Mouse (Mus musculus): Measurements from ENCODE around the gene Zbtb49. TPM values are rescaled to one million over a fixed set of nuclear protein-coding genes. Genes with fewer than 3 reads are reported as not detected.

Zbtb49 gene
- 2.7 and 2.9 TPM in 2 replicates for polyA plus RNA-seq (2015; fragmentation: Nextera tagmentation; extraction: Ambion mirVana)

DNA sequence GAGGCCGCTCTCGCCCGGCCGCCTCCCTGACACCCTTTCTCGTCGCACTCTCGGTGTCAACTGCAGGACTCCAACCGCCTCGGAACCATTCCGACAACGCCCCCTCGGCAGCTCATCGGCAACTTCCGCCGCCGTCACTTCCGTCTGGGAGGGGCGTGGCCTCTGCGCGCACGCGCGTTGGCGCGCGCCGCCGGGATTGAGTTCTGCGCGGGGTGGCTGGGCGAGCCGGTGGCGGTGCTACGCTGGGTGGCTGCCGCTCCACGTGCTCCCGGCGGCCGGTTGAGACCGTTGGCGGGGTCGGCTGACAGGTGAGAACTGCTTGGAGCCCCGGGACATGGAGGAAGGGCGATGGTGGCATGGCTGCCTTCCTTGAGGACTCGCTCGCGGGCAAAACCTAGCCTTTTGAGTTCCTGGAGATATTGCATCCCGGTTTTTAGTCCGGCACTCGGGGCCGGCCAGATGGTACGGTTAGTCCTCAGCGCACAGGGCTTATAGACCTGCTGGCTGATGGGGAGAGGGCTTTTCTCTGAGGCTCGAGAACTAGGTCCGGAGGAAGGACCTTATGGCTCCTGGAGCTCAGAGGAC, at the start of gene Zbtb49, which contains the start of gene Lyar:
Gene Zbtb49, minus strand, starts transcription at position 130 of the 585 bp plus-strand sequence.
Gene Lyar, plus strand, starts transcription at position 143 of the 585 bp plus-strand sequence.
- Histone ChIP-seq H3K36me3 (replicated peaks) (peaks cover 17% of the 10 kb centered on the region), H3K4me2 (peak within 1 kb of the TSS; percentile 94), H3K9me3 (replicated peaks) (no peaks in the 10 kb centered on the region), H3K27me3 (no peaks in the 10 kb centered on the region), H3K4me3 (replicated peaks) (peak within 1 kb of the TSS; percentile 92), H3K9ac (peak within 1 kb of the TSS; percentile 82), H3K27ac (replicated peaks) (peak within 1 kb of the TSS; percentile 75), H3K4me1 (replicated peaks) (peaks cover 31% of the 10 kb centered on the region)
- ATAC-seq (ENCODE audit: insufficient read depth): peak; percentile 91
- WGBS (ENCODE audit: insufficient replicate concordance): under 1% methylated on average over 55 of the region's 55 CpGs

DNA sequence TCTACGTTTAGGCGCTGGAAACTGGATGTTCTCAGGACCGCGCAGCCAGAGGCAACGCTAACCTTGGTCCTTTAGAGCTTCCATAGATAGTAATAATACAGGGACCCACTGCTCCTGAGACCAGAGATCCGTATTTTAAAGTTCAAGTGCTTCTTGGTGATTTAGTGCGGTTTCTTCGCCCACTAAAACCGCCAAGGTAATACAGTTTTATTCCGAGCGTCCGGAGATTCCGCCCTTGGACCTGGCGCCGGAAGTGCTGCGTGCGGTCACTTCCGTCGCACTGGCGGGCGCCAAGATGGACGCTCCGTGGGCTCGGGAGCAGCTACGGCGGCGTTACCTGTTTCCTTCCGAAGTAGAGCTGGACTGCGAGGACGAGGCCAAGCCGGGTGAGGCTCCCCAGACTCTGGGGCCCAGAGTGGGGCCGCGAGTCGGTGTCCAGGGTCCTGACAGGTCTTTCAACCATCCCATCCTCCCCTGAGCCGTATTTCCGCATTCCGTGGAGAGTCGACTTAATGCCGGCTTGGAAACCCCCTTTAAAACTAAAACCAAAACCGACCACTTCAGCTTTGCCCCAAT, 39.9 kb upstream of the Zbtb49 start, which contains the start of gene Tmem128:
Gene Tmem128, plus strand, starts transcription at position 79 of the 576 bp plus-strand sequence.
- Histone ChIP-seq H3K4me2 (peak within 1 kb of the TSS; percentile 77), H3K4me1 (replicated peaks) (peaks cover 12% of the 10 kb centered on the region), H3K27me3 (no peaks in the 10 kb centered on the region), H3K9ac (peak within 1 kb of the TSS; percentile 70), H3K27ac (replicated peaks) (peak within 1 kb of the TSS; percentile 77), H3K4me3 (replicated peaks) (peak within 1 kb of the TSS; percentile 73), H3K9me3 (replicated peaks) (no peaks in the 10 kb centered on the region), H3K36me3 (replicated peaks) (peaks cover 30% of the 10 kb centered on the region)
- under 1% methylated on average over 40 of the region's 40 CpGs for WGBS (ENCODE audit: insufficient replicate concordance)
- peak; percentile 65 for ATAC-seq (ENCODE audit: insufficient read depth)

DNA sequence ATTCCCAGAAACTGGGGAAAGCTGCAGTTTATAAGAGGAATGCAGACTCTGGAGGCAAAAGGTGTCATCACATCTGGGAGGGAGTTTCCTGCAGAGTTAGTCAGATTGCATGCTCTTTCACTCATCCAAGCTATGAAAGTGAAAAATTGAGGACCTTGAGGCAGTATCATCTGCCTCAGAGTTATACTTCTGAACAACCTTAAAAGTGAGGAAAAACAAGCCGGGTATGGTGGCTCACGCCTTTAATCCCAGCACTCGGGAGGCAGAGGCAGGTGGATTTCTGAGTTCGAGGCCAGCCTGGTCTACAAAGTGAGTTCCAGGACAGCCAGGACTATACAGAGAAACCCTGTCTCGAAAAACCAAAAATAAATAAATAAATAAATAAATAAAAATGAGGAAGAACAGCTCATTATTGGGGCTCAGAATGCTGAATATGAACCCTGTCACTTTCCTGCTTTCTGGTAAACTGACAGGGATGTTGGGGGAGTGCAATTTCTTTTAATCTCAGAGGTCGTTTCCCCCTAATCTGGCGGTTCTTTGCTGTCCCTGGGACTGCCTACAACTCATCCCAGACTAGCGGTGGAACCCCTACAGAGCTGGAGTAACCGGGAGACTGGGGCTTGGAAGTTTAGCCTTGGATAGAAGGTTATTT, 39.3 kb upstream of the Zbtb49 start:
- Histone ChIP-seq H3K4me3 (replicated peaks) (peak overlapping the region; percentile 73), H3K4me1 (replicated peaks) (peaks cover 12% of the 10 kb centered on the region), H3K9ac (peak overlapping the region; percentile 70), H3K27me3 (no peaks in the 10 kb centered on the region), H3K27ac (replicated peaks) (peak overlapping the region; percentile 77), H3K9me3 (replicated peaks) (no peaks in the 10 kb centered on the region), H3K4me2 (peak overlapping the region; percentile 77), H3K36me3 (replicated peaks) (peaks cover 24% of the 10 kb centered on the region)
- WGBS (ENCODE audit: insufficient replicate concordance): 32% methylated on average over 9 of the region's 9 CpGs
- no peak for ATAC-seq (ENCODE audit: insufficient read depth)

DNA sequence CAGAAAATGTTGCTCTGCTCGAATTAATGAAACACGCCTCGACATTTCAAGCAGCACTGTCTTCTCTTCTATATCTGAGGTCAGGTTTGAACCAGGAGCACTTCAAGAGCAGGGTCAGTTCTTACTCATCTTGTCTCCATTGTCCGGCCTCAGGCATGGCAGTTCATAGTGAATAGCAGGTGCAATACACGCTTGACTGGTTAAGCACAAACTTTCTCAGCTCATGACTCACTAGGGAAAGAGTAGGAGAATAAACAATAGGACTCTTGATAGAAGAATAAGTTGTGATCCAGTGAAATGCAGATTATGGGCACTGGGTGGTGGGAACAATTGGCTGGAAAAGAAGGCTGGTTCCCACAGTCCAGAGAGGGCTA, 38.5 kb upstream of the Zbtb49 start:
- Histone ChIP-seq H3K9me3 (replicated peaks) (no peaks in the 10 kb centered on the region), H3K9ac (no peak overlapping the region), H3K4me2 (no peak overlapping the region), H3K4me1 (replicated peaks) (peaks cover 12% of the 10 kb centered on the region), H3K36me3 (replicated peaks) (peaks cover 16% of the 10 kb centered on the region), H3K27me3 (no peaks in the 10 kb centered on the region), H3K4me3 (replicated peaks) (no peak overlapping the region), H3K27ac (replicated peaks) (no peak overlapping the region)
- 79% methylated on average over 5 of the region's 5 CpGs for WGBS (ENCODE audit: insufficient replicate concordance)
- no peak for ATAC-seq (ENCODE audit: insufficient read depth)

DNA sequence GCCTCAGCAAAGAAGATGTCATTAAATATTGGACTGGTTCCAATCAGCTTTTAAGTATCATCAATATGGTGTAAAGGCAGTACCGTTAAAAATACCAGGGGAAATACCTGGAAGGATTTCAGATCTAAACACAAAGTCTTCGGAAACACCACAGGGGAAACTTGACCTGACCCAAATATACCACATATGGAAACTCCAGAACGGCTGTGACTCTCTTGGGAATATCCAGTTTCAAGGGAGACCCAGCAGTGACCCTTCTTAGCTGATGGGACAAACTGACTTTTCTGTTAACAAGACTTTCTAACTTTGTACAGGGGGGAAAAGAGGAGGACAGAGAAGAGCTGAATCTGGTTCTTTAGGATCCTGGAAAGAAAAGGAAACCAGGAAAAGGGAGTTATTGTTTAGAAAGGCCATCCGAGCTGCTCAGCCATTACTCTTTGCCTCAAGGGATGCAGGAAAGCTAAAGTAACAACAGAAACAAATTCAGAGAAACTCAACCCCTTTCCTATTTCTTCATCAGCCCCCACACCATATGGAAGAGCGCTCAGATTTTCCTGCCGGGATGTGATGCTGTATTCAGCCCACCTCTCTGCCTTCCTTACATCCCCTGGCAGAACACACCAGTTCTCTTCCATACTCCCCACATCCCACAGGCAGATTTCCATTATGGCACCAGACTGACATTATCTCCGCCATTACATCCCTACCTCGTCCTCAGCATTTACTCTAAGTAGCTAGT, 37.9 kb upstream of the Zbtb49 start:
- WGBS (ENCODE audit: insufficient replicate concordance): 78% methylated on average over 8 of the region's 8 CpGs
- Histone ChIP-seq H3K27me3 (no peaks in the 10 kb centered on the region), H3K36me3 (replicated peaks) (peaks cover 10% of the 10 kb centered on the region), H3K27ac (replicated peaks) (no peak overlapping the region), H3K9me3 (replicated peaks) (no peaks in the 10 kb centered on the region), H3K4me3 (replicated peaks) (no peak overlapping the region), H3K4me2 (no peak overlapping the region), H3K9ac (no peak overlapping the region), H3K4me1 (replicated peaks) (peaks cover 12% of the 10 kb centered on the region)
- ATAC-seq (ENCODE audit: insufficient read depth): no peak

DNA sequence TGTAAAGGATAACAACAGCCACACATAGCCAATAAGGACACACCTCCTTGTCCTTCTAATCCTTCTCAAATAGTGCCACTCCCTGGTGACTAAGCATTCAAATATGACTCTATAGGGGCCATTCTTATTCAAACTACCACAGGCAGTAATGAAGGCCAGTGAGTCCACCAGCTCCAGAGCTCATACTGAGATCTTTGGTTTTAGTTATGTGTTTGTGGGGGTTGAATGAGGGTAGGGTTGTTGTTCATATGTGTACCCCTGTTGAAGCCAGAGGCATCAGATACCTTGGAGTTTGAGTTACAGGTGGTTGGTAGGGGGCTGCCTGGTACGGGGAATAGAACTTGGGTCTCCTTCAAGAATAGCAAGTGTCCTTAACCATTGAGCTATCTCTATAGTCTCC, 36.3 kb upstream of the Zbtb49 start:
- Histone ChIP-seq H3K27ac (replicated peaks) (no peak overlapping the region), H3K36me3 (replicated peaks) (no peaks in the 10 kb centered on the region), H3K9me3 (replicated peaks) (no peaks in the 10 kb centered on the region), H3K9ac (no peak overlapping the region), H3K4me1 (replicated peaks) (peaks cover 12% of the 10 kb centered on the region), H3K4me3 (replicated peaks) (no peak overlapping the region), H3K27me3 (no peaks in the 10 kb centered on the region), H3K4me2 (no peak overlapping the region)
- ATAC-seq (ENCODE audit: insufficient read depth): no peak
- 55% methylated on average over 1 of the region's 1 CpGs for WGBS (ENCODE audit: insufficient replicate concordance)

DNA sequence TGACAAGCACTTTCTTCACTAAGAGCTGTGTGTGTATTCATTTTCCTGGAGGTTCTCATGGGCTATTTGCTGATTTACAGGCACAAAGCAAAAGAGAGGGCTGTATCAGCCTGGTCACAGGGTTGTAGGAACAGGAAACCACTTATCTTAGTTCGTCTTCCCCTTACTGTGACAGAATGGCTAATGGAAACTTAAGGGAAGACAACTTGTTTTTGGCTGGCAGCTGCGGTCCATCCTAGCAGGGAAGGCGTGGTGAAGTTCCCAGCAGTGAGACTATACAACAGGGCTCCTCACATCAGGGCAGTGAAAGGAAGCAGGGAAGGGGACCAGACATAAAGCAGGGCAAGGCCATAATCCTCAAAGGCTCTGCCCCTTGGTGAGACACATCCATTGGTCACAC, 35.4 kb upstream of the Zbtb49 start:
- Histone ChIP-seq H3K27ac (replicated peaks) (no peak overlapping the region), H3K4me3 (replicated peaks) (no peak overlapping the region), H3K4me1 (replicated peaks) (0 out of 2 replicates have a peak, but pooled peaks cover 7% of the 10 kb centered on the region), H3K36me3 (replicated peaks) (no peaks in the 10 kb centered on the region), H3K9ac (no peak overlapping the region), H3K4me2 (no peak overlapping the region), H3K27me3 (no peaks in the 10 kb centered on the region), H3K9me3 (replicated peaks) (no peaks in the 10 kb centered on the region)
- 0 out of 2 replicates have a peak, but pooled peaks have one; percentile 28 for ATAC-seq (ENCODE audit: insufficient read depth)
- 6% methylated on average over 3 of the region's 3 CpGs for WGBS (ENCODE audit: insufficient replicate concordance)

DNA sequence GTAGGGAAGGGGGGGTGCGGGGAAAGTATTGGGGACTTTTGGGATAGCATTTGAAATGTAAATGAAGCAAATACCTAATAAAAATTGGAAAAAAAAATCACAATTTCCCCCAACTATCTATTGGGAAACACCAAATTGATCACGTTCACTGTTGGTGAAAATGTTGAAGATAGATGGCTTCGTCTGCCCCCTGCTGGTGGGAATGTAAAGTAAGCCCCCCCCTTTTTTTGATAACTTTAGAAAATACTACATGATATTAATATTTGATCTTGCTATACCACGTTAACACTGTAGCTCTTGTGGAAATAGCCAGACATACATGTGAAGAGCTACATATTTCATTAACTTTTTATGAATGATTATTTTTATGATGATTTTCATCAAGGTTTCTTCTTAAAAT, 34.9 kb upstream of the Zbtb49 start:
- Histone ChIP-seq H3K9ac (no peak overlapping the region), H3K36me3 (replicated peaks) (no peaks in the 10 kb centered on the region), H3K27me3 (no peaks in the 10 kb centered on the region), H3K27ac (replicated peaks) (no peak overlapping the region), H3K4me3 (replicated peaks) (no peak overlapping the region), H3K4me1 (replicated peaks) (0 out of 2 replicates have a peak, but pooled peaks cover 7% of the 10 kb centered on the region), H3K4me2 (no peak overlapping the region), H3K9me3 (replicated peaks) (no peaks in the 10 kb centered on the region)
- no peak for ATAC-seq (ENCODE audit: insufficient read depth)
- WGBS (ENCODE audit: insufficient replicate concordance): 26% methylated on average over 4 of the region's 4 CpGs

DNA sequence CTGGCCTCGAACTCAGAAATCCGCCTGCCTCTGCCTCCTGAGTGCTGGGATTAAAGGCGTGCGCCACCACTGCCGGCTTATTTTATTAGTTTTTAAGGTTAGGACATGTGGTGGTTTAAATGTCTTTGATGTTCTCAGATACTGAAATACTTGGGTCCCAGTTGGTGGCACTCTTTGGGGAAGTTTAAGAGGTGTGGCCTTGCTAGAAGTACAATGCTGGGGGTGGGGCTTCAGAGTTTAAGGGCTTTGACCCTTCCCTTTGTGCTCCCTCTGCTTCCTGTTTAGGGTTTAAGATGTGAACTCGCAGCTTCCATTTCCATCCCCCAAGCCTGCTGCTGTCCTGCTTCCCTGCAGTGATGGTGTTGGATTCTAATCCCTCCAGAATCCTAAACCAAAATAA, 21.7 kb upstream of the Zbtb49 start:
- 70% methylated on average over 6 of the region's 6 CpGs for WGBS (ENCODE audit: insufficient replicate concordance)
- no peaks in the 10 kb centered on the region for H3K9me3 ChIP-seq (replicated peaks)
- H3K27ac ChIP-seq (replicated peaks): no peak overlapping the region
- no peak overlapping the region for H3K4me3 ChIP-seq (replicated peaks)
- H3K36me3 ChIP-seq (replicated peaks): no peaks in the 10 kb centered on the region
- H3K9ac ChIP-seq: no peak overlapping the region
- no peaks in the 10 kb centered on the region for H3K4me1 ChIP-seq (replicated peaks)
- no peak for ATAC-seq (ENCODE audit: insufficient read depth)
- H3K4me2 ChIP-seq: no peak overlapping the region
- H3K27me3 ChIP-seq: no peaks in the 10 kb centered on the region

DNA sequence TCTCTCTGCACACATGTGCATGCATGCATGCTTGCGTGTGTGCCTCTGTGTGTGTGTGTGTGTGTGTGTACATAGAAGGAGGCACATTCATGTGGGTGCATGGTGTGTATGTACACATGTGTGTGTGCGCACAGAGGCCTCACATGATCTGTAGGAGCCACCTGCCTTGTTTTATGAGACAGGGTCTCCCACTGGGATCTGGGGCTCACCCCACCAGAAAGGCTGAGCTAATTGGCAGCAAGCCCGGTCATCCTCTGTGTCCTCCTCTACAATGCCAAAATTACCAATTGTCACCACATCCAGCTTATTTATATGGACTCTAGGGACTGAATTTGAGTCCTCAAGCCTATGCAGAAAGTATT, 21.2 kb upstream of the Zbtb49 start:
- H3K4me1 ChIP-seq (replicated peaks): no peaks in the 10 kb centered on the region
- no peak overlapping the region for H3K9ac ChIP-seq
- H3K27me3 ChIP-seq: no peaks in the 10 kb centered on the region
- H3K4me3 ChIP-seq (replicated peaks): no peak overlapping the region
- no peaks in the 10 kb centered on the region for H3K9me3 ChIP-seq (replicated peaks)
- no peak overlapping the region for H3K4me2 ChIP-seq
- no peaks in the 10 kb centered on the region for H3K36me3 ChIP-seq (replicated peaks)
- no peak overlapping the region for H3K27ac ChIP-seq (replicated peaks)
- no peak for ATAC-seq (ENCODE audit: insufficient read depth)
- WGBS (ENCODE audit: insufficient replicate concordance): 68% methylated on average over 3 of the region's 3 CpGs
